10 mouse cellular contexts compared by ENCODE assay signal in the genomic region with DNA sequence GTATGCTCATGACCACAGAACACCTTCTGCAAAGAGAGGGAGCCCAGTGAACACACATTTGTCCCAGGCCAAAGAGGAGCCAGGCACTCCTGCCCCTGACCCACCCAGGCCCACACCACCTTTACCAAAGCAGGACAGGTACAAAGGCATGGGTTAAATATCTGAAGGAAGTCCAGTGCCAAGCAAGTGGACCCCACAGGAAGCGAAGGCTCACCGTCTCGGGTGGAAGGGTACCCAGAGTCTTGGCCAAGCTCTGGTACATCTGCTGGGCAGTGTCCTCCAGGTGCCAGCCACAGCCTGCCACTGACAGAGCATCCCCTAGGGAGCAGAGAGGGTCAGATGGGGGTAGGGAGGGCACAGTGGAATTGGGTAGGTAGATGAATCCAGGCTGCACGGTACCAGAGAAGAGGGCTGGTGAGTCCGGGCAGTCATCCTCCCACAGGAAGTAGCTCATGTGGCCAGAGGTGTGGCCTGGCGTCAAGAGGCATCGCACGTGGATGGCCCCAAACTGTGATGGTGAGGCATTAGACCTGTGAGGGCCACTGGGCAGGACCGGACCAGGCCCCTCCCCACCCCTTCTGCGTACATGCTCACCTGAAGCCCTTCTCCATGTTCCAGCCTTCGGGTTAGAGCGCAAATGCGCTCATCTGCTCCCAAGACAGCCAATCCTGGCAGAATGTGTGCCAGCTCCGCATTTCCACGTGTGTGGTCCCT. TPM values are rescaled to one million over a fixed set of nuclear protein-coding genes. Genes with fewer than 3 reads are reported as not detected.
DNase-seq lines count a peak whose midpoint lies in the region; ATAC-seq and TF ChIP-seq lines count a peak whose summit lies in the region.
"Had no signal": no experiment of that assay in that cellular context is flagged by ENCODE, and none has a peak within 500 bp of the region (broad histone marks: within the 10 kb centered on the region; RNA-seq: fewer than 3 reads in every experiment).

No protein-coding gene starts in this region.

- no peak for TF ChIP-seq CTCF in gastrocnemius, adult 2 months (IDR thresholded peaks at IDR 0.05)
- no peak for TF ChIP-seq CTCF in E14TG2a.4 (conservative IDR thresholded peaks at IDR 0.05; ENCODE audit: low read length)
- TF ChIP-seq CTCF in forebrain, postnatal 0 days (IDR thresholded peaks at IDR 0.05; ENCODE audit: low read depth), result no peak

- WGBS in forebrain, postnatal 0 days, result 72% methylated on average over 15 of the region's 15 CpGs
- 81% methylated on average over 15 of the region's 15 CpGs for WGBS in liver, embryonic 15.5 days (ENCODE audit: insufficient replicate concordance)

- peak overlapping the region; percentile 70 for H3K9ac ChIP-seq in forebrain, postnatal 0 days
- no peak overlapping the region for H3K9ac ChIP-seq in liver, embryonic 15.5 days

- no peaks in the 10 kb centered on the region for H3K27me3 ChIP-seq in E14TG2a.4 (ENCODE audit: insufficient read depth, low read length)
- H3K27me3 ChIP-seq in forebrain, postnatal 0 days (ENCODE audit: insufficient read depth, low read length), result no peaks in the 10 kb centered on the region
- no peaks in the 10 kb centered on the region for H3K27me3 ChIP-seq in liver, embryonic 15.5 days

- no peak overlapping the region for H3K27ac ChIP-seq in gastrocnemius, adult 2 months
- no peak overlapping the region for H3K27ac ChIP-seq in forebrain, postnatal 0 days (ENCODE audit: low read depth, low read length)
- H3K27ac ChIP-seq in liver, embryonic 15.5 days (replicated peaks), result no peak overlapping the region

- peaks cover 71% of the 10 kb centered on the region for H3K36me3 ChIP-seq in E14TG2a.4 (ENCODE audit: insufficient read depth, low read length)
- peaks cover 51% of the 10 kb centered on the region for H3K36me3 ChIP-seq in forebrain, postnatal 0 days (ENCODE audit: insufficient read depth)
- peaks cover 44% of the 10 kb centered on the region for H3K36me3 ChIP-seq in liver, embryonic 15.5 days (replicated peaks)

- peaks cover 35% of the 10 kb centered on the region for H3K4me1 ChIP-seq in E14TG2a.4 (replicated peaks; ENCODE audit: low read depth, low read length)
- H3K4me1 ChIP-seq in forebrain, postnatal 0 days (ENCODE audit: insufficient read depth), result peaks cover 6% of the 10 kb centered on the region
- peaks cover 18% of the 10 kb centered on the region for H3K4me1 ChIP-seq in liver, embryonic 15.5 days (replicated peaks)

- H3K9me3 ChIP-seq in E14TG2a.4 (ENCODE audit: low read length), result no peaks in the 10 kb centered on the region
- H3K9me3 ChIP-seq in forebrain, postnatal 0 days (ENCODE audit: low read length), result no peaks in the 10 kb centered on the region
- no peaks in the 10 kb centered on the region for H3K9me3 ChIP-seq in liver, embryonic 15.5 days (replicated peaks)

- intact Hi-C loops in gastrocnemius, adult 2 months (cut with DNase I), result no loop called here
- intact Hi-C loops in gastrocnemius, postnatal 36 days (cut with DNase I), result no loop called here

- H3K4me2 ChIP-seq in forebrain, postnatal 0 days (ENCODE audit: low read depth), result peak overlapping the region; percentile 82
- peak overlapping the region; percentile 87 for H3K4me2 ChIP-seq in liver, embryonic 15.5 days

- ATAC-seq in forebrain, postnatal 0 days, result no peak
- no peak for ATAC-seq in liver, embryonic 15.5 days (ENCODE audit: insufficient read depth)

- H3K4me3 ChIP-seq in gastrocnemius, adult 2 months, result peak overlapping the region; percentile 75; the same call in 1 of the 2 replicates
- H3K4me3 ChIP-seq in E14TG2a.4 (replicated peaks; ENCODE audit: low read length), result peak overlapping the region; percentile 88; the same call in 1 of the 2 replicates
- peak overlapping the region; percentile 70 for H3K4me3 ChIP-seq in forebrain, postnatal 0 days (ENCODE audit: low read depth, low read length)
- H3K4me3 ChIP-seq in liver, embryonic 15.5 days (replicated peaks), result no peak overlapping the region

- DNase-seq in gastrocnemius, adult 2 months, result no peak
- DNase-seq in gastrocnemius, adult 18-20 months (ENCODE audit: low spot score), result no peak
- no peak for DNase-seq in forebrain, postnatal 0 days
- no peak for DNase-seq in Muller cell, postnatal 12 days (ENCODE audit: inconsistent ontology term)
- DNase-seq in T-cell, adult 2 months (ENCODE audit: low spot score), result no peak
- DNase-seq in gastrocnemius, postnatal 36 days, result no peak
- DNase-seq: right cerebral cortex, adult 18-20 months had no signal

RNA-seq across cellular contexts. Expression of a gene that starts 1.5 kb away (rescaled TPM):
- total RNA-seq in gastrocnemius, adult 2 months (2021), result 1 to 10 TPM; 9.0 to 9.1 TPM
- 10 to 100 TPM; 10.6 to 10.7 TPM for total RNA-seq in gastrocnemius, adult 18-20 months (2021)
- 118 and 141 TPM in 2 replicates for total RNA-seq in forebrain, postnatal 0 days (2014; rRNA removed)
- polyA plus RNA-seq in forebrain, postnatal 0 days (2015; fragmentation: Nextera tagmentation; extraction: Ambion mirVana), result 139 and 154 TPM in 2 replicates
- 5.6 and 7.4 TPM in 2 replicates for polyA plus RNA-seq in liver, embryonic 15.5 days (2015; fragmentation: Nextera tagmentation; extraction: Ambion mirVana)
- total RNA-seq in gastrocnemius, postnatal 36 days (2021), result 10 to 100 TPM in 1 of 2 experiments, 1 to 10 TPM in 1; 8.7 to 10.1 TPM

RNA-seq across cellular contexts. Expression of a gene that starts 2.4 kb away (rescaled TPM):
- total RNA-seq in gastrocnemius, adult 2 months (2021), result not detected
- not detected for total RNA-seq in gastrocnemius, adult 18-20 months (2021)
- total RNA-seq in forebrain, postnatal 0 days (2014; rRNA removed), result 0.31 TPM in 1 of 2 replicates, not detected in the other
- polyA plus RNA-seq in forebrain, postnatal 0 days (2015; fragmentation: Nextera tagmentation; extraction: Ambion mirVana), result 0.36 and 0.45 TPM in 2 replicates
- polyA plus RNA-seq in liver, embryonic 15.5 days (2015; fragmentation: Nextera tagmentation; extraction: Ambion mirVana), result 0.03 and 0.07 TPM in 2 replicates
- not detected for total RNA-seq in gastrocnemius, postnatal 36 days (2021)

RNA-seq across cellular contexts. Expression of a gene that starts 8.7 kb away (rescaled TPM):
- 10 to 100 TPM; 35.9 to 43.7 TPM for total RNA-seq in gastrocnemius, adult 2 months (2021)
- 10 to 100 TPM; 42.2 to 46.8 TPM for total RNA-seq in gastrocnemius, adult 18-20 months (2021)
- total RNA-seq in forebrain, postnatal 0 days (2014; rRNA removed), result 82.5 and 84.2 TPM in 2 replicates
- polyA plus RNA-seq in forebrain, postnatal 0 days (2015; fragmentation: Nextera tagmentation; extraction: Ambion mirVana), result 76.0 and 78.3 TPM in 2 replicates
- polyA plus RNA-seq in liver, embryonic 15.5 days (2015; fragmentation: Nextera tagmentation; extraction: Ambion mirVana), result 54.9 and 59.6 TPM in 2 replicates
- 10 to 100 TPM; 34.8 to 38.9 TPM for total RNA-seq in gastrocnemius, postnatal 36 days (2021)

RNA-seq across cellular contexts. Expression of a gene that starts 10.4 kb away (rescaled TPM):
- total RNA-seq in gastrocnemius, adult 2 months (2021), result 10 to 100 TPM; 28.6 to 38.7 TPM
- 10 to 100 TPM; 27.3 to 29.2 TPM for total RNA-seq in gastrocnemius, adult 18-20 months (2021)
- 31.0 and 35.0 TPM in 2 replicates for total RNA-seq in forebrain, postnatal 0 days (2014; rRNA removed)
- polyA plus RNA-seq in forebrain, postnatal 0 days (2015; fragmentation: Nextera tagmentation; extraction: Ambion mirVana), result 30.4 and 30.8 TPM in 2 replicates
- 13.2 and 14.8 TPM in 2 replicates for polyA plus RNA-seq in liver, embryonic 15.5 days (2015; fragmentation: Nextera tagmentation; extraction: Ambion mirVana)
- 10 to 100 TPM; 26.0 to 30.5 TPM for total RNA-seq in gastrocnemius, postnatal 36 days (2021)

RNA-seq across cellular contexts. Expression of a gene that starts 11.4 kb away (rescaled TPM):
- not detected for total RNA-seq in gastrocnemius, adult 2 months (2021)
- total RNA-seq in gastrocnemius, adult 18-20 months (2021), result not detected
- total RNA-seq in forebrain, postnatal 0 days (2014; rRNA removed), result 0.31 TPM in 1 of 2 replicates, not detected in the other
- polyA plus RNA-seq in forebrain, postnatal 0 days (2015; fragmentation: Nextera tagmentation; extraction: Ambion mirVana), result 1.1 TPM in 1 of 2 replicates, not detected in the other
- polyA plus RNA-seq in liver, embryonic 15.5 days (2015; fragmentation: Nextera tagmentation; extraction: Ambion mirVana), result not detected in 2 replicates
- total RNA-seq in gastrocnemius, postnatal 36 days (2021), result not detected
- total RNA-seq: layer of hippocampus, postnatal 10 days had no signal

Comparison
In these comparisons a context has a peak if more than half of its experiments do, and no peak if none do; other contexts are left out.
1. RNA of a gene that starts 1.5 kb away (total RNA-seq): 118 to 141 TPM in forebrain, postnatal 0 days; 10.6 to 10.7 TPM in gastrocnemius, adult 18-20 months, 8.7 to 10.1 TPM in gastrocnemius, postnatal 36 days and 9.0 to 9.1 TPM in gastrocnemius, adult 2 months; every median in the first group is over 10 times any median in the second.